Mouse (Mus musculus) ES-Bruce4 (cell line): ENCODE measurements around the gene Gm28539. TPM values are rescaled to one million over a fixed set of nuclear protein-coding genes. Genes with fewer than 3 reads are reported as not detected.

Experiments
- H3K27ac ChIP-seq: 2 replicates; pipeline ENCODE4 v1.5.1; 2012; ENCODE audit warnings: low read length, inconsistent platforms; ENCODE audit not compliant: insufficient read depth
- H3K27me3 ChIP-seq: 2 replicates; pipeline ENCODE4 v1.6.1; 2012; ENCODE audit warnings: mild to moderate bottlenecking, low read length, inconsistent platforms; ENCODE audit not compliant: control insufficient read depth, poor library complexity, insufficient read depth, severe bottlenecking
- H3K36me3 ChIP-seq: 2 replicates; pipeline ENCODE4 v1.6.1; 2012; ENCODE audit warnings: inconsistent platforms, mild to moderate bottlenecking, low read length, moderate library complexity; ENCODE audit not compliant: control insufficient read depth, poor library complexity, insufficient read depth, severe bottlenecking
- H3K4me1 ChIP-seq: one replicate; pipeline ENCODE4 v1.8.1; 2011; ENCODE audit warnings: low read length; ENCODE audit not compliant: control insufficient read depth, insufficient read depth
- H3K4me3 ChIP-seq: 2 replicates; pipeline ENCODE4 v1.5.1; 2011; ENCODE audit warnings: low read depth, mild to moderate bottlenecking, low read length
- H3K9ac ChIP-seq: 2 replicates; pipeline ENCODE4 v1.6.1; 2012; ENCODE audit warnings: low read depth, mild to moderate bottlenecking, inconsistent platforms; ENCODE audit not compliant: poor library complexity, severe bottlenecking
- H3K9me3 ChIP-seq: replicated peaks from 2 replicates; pipeline ENCODE4 v1.6.1; 2012; ENCODE audit warnings: mild to moderate bottlenecking, low read length, inconsistent platforms; ENCODE audit not compliant: control insufficient read depth, poor library complexity, insufficient read depth, severe bottlenecking
- CTCF ChIP-seq: IDR thresholded peaks from one replicate; pipeline ENCODE4 v1.8.1; 2011; ENCODE audit warnings: low read depth, low read length
- EP300 ChIP-seq: IDR thresholded peaks from 2 replicates; pipeline ENCODE4 v1.6.1; 2011; ENCODE audit warnings: low read depth, low read length; ENCODE audit not compliant: insufficient read depth
- POLR2A ChIP-seq: IDR thresholded peaks from one replicate; pipeline ENCODE4 v1.8.1; 2011; ENCODE audit warnings: low read length; ENCODE audit not compliant: insufficient read depth
- polyA plus RNA-seq: library from polyadenylated mRNA; stranded (reverse); fragments of >200 nt; gene quantifications from 2 replicates; pipeline ENCODE4 v1.2.4, GENCODE M21; 2011; ENCODE audit warnings: low read depth; ENCODE audit not compliant: missing spikeins, insufficient read depth, insufficient read length

Gm28539 gene
- polyA plus RNA-seq, 1 experiment: 4.3 TPM

DNA sequence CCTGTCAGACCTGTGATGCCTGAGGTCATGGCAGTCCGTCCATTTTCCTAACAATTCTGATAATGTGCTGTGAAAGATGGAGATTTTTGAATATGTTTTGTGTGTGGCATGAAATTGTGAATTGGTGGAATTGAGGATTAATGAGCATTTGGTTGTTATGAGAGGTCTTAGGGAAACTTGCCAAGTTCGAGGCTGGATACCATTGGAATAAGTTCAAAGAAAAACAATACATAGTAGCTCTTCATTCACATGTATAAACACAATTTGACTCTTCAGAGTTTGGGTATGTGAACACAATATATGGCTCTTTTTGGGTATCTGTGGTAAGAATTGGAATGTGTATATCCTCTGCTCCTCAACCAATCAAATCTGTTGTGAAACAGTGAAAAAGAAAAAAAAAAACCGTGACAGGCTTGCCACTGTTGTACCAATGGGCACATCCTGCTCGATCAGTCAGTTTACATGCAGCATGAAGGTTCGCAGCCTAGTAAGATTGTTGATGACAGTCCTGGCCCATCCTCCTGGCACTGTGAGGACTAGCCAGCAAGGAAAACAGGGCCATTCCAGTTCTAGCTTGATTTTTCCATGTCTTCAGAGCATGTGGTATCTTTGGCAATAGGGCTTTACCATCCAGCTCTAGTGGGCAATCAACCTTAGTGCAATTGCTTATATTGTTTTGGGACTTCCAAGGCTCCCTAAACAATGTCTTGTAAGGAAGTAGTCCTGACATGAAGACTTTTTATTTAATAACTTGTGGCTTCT lies 102.1 kb downstream of the Gm28539 start:
- H3K27me3 ChIP-seq: no peaks in the 10 kb centered on the region
- no peak overlapping the region for H3K27ac ChIP-seq
- TF ChIP-seq EP300: no peak
- no peak for TF ChIP-seq POLR2A
- TF ChIP-seq CTCF: no peak
- peaks cover 54% of the 10 kb centered on the region for H3K36me3 ChIP-seq
- no peak overlapping the region for H3K9ac ChIP-seq
- no peaks in the 10 kb centered on the region for H3K4me1 ChIP-seq
- no peak overlapping the region for H3K4me3 ChIP-seq
- H3K9me3 ChIP-seq: no peaks in the 10 kb centered on the region

DNA sequence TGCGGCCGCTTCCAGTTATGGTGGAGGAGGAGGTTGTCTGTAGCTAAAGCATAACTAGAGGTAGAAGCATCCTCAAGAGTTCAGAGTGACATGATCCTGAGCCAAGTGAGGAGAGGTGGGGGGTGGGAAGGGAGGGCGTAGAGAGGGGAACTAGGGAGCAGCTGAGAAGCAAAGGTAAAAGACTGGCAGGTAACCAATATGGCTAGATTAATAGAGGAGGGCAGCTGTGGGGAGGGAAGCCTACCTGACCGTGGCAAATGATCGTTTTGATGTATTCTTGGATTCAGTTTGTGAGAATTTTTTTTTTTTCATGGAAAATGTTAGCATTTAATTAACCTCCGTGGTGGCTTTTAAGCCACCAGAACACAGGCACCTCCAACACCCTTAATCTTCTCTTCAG lies 107.5 kb downstream of the Gm28539 start:
- no peak overlapping the region for H3K4me3 ChIP-seq
- H3K36me3 ChIP-seq: peaks cover 48% of the 10 kb centered on the region
- no peak for TF ChIP-seq POLR2A
- TF ChIP-seq EP300: no peak
- no peak for TF ChIP-seq CTCF
- no peaks in the 10 kb centered on the region for H3K27me3 ChIP-seq
- no peak overlapping the region for H3K27ac ChIP-seq
- no peaks in the 10 kb centered on the region for H3K9me3 ChIP-seq
- no peaks in the 10 kb centered on the region for H3K4me1 ChIP-seq
- H3K9ac ChIP-seq: no peak overlapping the region

DNA sequence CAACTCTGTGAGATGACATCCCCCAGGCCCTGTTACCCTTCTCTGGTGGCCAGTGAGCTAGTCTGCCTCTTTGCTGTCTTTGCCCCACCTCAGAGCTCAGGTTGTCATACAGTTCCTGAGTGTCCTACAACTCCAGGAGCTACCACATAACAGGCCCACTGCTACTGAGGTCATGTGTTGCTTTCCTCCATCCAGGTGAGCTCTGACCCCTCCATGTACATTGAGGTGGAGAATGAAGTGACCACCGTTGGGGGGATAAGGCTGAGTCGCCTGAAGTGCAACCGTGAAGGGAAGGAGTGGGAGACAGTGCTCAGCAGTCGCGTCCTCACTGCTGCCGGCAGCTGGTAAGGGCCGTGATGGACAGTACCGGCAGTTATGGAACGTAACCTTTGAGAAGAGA lies 112.6 kb downstream of the Gm28539 start:
- H3K9ac ChIP-seq: no peak overlapping the region
- H3K36me3 ChIP-seq: peaks cover 63% of the 10 kb centered on the region
- H3K4me1 ChIP-seq: no peaks in the 10 kb centered on the region
- TF ChIP-seq POLR2A (no peak), EP300 (no peak), CTCF (no peak)
- H3K4me3 ChIP-seq: no peak overlapping the region
- H3K9me3 ChIP-seq: no peaks in the 10 kb centered on the region
- no peak overlapping the region for H3K27ac ChIP-seq
- no peaks in the 10 kb centered on the region for H3K27me3 ChIP-seq

DNA sequence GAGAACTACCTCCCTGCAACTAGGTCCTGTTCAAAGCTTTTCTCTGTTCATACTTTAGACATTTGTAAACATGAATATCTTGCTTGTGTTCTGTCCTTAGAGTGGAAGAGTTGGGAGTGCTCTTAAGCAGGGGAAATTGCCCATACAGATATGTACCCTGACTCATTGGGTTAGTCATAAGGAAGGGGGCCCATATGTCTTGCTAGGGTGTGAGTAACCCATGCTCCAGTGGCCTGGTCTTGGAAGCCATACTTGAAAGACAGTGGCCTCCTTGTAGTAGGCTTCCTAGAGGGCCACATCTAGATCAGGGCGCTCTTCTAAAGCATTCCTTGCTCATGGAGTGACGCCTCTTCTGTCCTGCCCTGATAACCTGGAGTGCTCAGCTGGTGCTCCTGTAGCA lies 114.0 kb downstream of the Gm28539 start:
- TF ChIP-seq CTCF: no peak
- TF ChIP-seq EP300: no peak
- no peak for TF ChIP-seq POLR2A
- Histone ChIP-seq H3K27me3 (no peaks in the 10 kb centered on the region), H3K4me1 (no peaks in the 10 kb centered on the region), H3K9me3 (no peaks in the 10 kb centered on the region), H3K4me3 (no peak overlapping the region), H3K36me3 (peaks cover 68% of the 10 kb centered on the region), H3K27ac (no peak overlapping the region), H3K9ac (no peak overlapping the region)

DNA sequence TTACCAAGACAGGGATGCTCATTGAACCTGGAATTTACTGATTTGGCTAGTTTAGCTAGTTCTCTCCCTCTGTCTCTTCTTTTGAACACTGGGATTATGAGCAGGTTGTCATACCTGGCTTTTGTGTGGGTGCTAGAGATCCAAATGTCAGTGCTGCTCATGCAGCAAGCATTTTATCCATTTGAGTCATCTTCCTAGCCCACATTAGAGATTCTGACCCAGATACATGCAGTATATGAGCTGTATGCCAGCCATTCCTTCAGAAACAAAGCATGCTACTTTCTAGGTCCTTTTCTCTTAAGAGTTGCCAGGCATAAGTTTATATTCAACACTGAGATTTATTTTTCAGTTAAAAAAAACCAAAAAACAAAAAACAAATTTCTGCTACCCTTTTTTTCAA lies 116.4 kb downstream of the Gm28539 start:
- TF ChIP-seq POLR2A: no peak
- TF ChIP-seq EP300: no peak
- TF ChIP-seq CTCF: no peak
- H3K4me3 ChIP-seq: no peak overlapping the region
- no peak overlapping the region for H3K9ac ChIP-seq
- H3K27ac ChIP-seq: no peak overlapping the region
- peaks cover 66% of the 10 kb centered on the region for H3K36me3 ChIP-seq
- no peaks in the 10 kb centered on the region for H3K27me3 ChIP-seq
- no peaks in the 10 kb centered on the region for H3K4me1 ChIP-seq
- H3K9me3 ChIP-seq: no peaks in the 10 kb centered on the region

DNA sequence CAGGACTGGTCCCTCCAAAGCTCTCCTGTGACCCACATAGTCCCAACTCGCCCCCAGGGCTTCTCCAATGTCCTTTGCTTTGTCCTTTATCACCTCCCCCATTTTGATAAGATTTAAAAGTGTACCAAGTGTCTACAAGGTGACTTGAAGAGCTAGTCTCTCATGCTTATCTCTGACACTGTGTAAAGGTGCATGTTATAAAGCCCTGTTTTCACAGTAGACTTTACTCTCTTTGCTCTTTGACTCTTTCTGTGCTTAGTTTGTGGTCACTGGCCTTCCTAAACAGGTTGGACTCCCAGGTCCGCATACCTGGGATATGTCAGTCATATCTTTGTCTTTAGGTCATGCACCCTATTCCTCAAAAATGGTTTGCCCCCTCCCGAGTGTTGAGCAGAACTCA lies 118.7 kb downstream of the Gm28539 start:
- H3K27ac ChIP-seq: no peak overlapping the region
- H3K4me3 ChIP-seq: no peak overlapping the region
- TF ChIP-seq CTCF: no peak
- TF ChIP-seq EP300: no peak
- TF ChIP-seq POLR2A: no peak
- H3K4me1 ChIP-seq: no peaks in the 10 kb centered on the region
- H3K36me3 ChIP-seq: peaks cover 54% of the 10 kb centered on the region
- H3K27me3 ChIP-seq: no peaks in the 10 kb centered on the region
- H3K9ac ChIP-seq: no peak overlapping the region
- H3K9me3 ChIP-seq: no peaks in the 10 kb centered on the region
